Mouse (Mus musculus): ENCODE measurements at regions not wholly inside any gene's neighbourhood (a gene's known extent, or its start where the extent isn't known, plus 50 kb on each side); places are given as distances from the start of the nearest gene placed in this dataset.
"Not testable (repeated sequence)": the region's sequence is repeated elsewhere in the genome, so short reads cannot be mapped to it uniquely, and the experiment has no call there.

DNA sequence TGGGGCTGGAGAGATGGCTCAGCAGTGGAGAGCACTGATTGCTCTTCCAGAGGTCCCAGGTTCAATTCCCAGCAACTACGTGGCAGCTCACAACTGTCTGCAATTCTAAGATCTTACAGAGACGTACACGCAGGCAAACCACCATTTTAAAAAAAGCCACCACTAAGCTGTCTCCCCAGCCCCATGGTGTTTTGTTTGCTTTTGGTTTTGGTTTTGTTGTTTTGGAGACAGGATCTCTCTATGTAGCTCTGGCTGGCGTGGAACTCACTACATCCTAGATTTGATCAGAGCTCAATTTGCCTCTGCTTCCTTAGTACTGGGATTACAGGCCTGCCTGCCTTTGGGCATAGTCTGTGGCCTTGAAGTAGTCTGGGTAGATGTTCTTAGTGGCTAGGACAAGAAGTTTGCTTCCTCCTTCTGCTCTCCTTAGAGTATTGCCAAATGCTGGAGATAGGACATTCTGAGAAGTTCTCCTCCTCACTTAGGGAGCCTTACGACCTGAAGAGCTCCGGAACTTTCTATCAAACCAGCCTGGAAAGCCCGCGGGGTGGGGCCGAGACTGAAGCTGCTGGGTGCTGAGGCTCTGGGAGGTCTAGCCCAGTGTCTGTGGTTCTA is 495.4 kb upstream of the Chrm3 start:
- DNase-seq (ENCODE audit: low spot score in 2 of 2) = not testable (repeated sequence)

GRCm38 (mm10) chr13:10845212-10845611 is 484.6 kb upstream of the Chrm3 start:
- no peak for DNase-seq (ENCODE audit: low spot score in 2 of 2)

- DNase-seq (ENCODE audit: low spot score in 2 of 2) = no peak
Observed at GRCm38 (mm10) chr13:10799351-10799913, 438.8 kb upstream of the Chrm3 start.
